Mouse (Mus musculus) R1 (cell line): ENCODE results near the gene Camta1.

Source experiments
- DNase-seq: peaks from one replicate; pipeline ENCODE4 v3.0.0-alpha.2; 2018; ENCODE audit warnings: low read depth, low spot score

Gene Camta1

DNA sequence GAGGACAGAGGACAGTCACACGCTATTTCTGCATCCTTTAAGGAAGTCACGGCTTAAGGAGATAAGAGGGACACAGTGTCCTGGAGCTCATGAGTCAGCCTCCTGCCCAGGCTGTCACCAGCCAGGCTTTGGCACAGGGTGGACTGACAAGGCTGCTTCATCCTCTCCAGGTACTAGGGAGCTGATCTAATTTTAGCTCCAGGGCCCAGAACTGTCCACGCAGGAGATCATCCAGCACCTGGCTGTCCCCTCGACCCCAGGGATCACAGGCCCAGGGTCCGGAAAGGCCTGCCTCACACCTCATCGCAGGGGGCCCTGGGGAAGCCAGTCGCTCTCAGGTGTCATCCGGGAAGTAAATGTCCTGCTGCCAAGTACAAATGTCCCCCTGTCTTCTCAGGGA lies 341.6 kb downstream of the Camta1 start:
- no peak for DNase-seq

DNA sequence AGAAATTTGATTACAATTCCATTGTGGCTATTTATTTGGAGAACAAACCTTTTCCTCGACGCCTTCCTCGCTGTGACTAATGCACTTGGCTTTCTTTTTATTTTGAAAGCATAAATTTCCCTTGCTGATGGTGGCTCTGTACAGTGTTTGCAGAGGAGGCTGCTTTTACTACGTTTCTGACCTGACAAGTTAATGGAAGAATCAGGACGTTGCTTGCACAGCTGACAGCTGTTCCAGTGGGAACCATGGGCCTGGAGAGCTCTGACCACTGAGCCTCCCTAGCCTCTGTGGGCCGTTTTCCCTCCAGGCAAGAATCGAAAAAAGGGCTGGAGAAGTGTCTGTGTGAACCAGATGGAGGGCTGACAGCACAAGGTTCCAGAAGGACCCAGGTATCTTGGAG lies 342.7 kb downstream of the Camta1 start:
- no peak for DNase-seq

DNA sequence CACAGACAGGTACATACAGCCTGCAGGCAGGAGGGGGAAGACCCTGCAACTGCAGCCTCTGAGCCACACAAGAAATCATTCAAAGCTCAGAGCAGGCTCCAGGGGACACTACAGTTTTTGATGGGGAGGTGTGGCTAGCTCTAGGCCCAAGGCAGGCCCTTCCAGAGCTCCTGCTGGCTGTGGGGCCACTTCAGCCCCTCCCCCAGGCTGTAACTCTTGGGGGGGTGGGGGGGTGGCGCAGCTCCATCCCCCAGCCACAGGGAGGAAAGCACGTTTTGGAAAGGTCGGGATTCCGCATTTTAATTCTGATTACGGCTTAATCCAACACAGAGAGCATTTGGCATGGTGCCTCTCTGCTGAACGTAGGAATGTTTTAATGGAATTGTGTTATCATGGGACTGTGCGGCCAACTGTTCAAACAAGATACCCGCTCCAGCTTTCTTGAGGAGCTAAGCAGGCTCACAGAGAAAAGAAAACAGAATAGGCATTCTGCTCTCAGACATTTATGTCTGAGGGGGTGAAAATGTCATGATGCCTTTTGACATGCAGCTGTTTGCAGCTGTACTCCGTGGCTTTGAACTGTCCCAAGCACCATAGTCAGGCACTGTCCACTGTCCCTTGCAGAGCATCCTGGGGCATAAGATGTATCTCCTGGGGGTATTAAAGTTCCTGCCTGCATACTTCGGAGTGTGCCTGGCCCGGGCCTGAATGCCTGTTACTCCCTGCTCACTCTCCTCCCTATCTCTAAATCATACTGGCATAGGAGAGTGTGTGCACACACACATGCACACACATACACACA lies 344.5 kb downstream of the Camta1 start:
- no peak for DNase-seq

DNA sequence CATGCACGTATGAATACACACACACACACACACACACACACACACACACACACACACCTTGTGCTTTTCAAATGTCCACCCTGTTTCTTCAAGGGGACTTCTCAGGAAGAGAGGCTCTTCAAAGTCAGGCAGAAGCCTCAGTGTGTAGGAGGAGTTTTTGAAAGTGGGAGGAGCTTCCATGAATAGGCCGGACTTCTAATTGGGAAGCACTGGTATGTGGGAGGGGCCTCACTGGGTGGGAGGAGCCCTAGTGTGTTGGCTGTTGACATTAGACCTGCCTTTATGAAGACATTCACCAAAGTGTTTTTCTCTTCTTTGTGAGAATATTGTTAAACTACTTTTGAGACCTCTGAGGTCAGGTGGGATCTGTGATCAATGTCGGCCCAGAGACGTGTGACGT lies 346.4 kb downstream of the Camta1 start:
- DNase-seq: peak; percentile 84

DNA sequence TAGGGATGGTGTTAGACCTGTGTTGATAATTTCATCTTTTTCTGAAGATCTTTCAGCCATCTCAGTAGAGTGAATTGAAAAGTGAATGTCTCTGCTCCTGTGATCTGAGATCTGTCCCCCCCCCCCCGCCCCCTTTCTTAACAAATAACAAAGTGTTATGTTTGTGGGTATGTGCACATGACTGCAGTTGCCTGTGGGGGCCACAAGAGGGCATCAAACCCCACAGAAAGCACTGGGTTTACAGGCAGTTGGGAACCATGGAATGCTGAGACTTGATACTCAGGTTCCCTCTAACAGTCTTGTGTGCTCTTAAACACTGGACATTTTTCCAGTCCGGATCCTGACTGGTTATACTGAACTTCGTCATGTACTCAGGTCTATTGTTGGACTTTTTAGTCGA lies 350.6 kb downstream of the Camta1 start:
- peak; percentile 55 for DNase-seq

DNA sequence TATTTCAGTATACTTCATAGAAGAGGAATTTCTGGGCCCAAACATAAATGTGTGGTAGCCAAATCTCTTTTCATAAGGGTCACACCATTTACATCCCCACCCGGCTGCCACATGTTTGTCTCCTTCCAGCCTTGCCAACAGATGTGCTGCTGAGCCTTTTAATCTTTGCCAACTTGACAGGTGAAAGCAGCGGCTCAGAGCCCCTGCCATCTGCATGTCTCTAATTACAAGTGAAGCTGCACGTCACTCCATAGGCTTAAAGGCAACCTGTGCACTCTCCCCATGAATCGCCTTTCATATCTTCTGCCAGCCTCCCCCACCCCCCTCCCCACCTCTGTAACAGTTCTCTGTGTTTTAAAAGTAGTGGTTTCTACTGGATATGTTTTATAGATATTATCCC lies 351.3 kb downstream of the Camta1 start:
- no peak for DNase-seq

DNA sequence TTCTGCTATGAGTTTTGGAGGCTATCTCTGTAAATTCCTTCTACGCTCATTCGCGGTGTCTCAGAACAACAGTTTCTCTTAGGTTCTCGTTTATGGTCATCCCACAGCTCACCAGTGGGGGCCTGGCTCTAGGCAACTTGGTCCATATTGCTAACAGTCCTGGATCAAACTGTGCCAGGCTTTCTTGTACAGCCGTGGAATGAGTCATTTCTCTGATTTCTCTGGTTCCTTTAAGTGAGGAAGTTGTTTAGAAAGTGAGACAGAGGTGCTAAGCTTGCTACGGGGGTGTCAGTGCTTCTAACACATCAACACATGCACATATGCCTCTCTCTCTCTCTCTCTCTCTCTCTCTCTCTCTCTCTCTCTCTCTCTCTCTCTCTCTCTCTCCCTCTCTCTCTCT lies 355.0 kb downstream of the Camta1 start:
- no peak for DNase-seq

DNA sequence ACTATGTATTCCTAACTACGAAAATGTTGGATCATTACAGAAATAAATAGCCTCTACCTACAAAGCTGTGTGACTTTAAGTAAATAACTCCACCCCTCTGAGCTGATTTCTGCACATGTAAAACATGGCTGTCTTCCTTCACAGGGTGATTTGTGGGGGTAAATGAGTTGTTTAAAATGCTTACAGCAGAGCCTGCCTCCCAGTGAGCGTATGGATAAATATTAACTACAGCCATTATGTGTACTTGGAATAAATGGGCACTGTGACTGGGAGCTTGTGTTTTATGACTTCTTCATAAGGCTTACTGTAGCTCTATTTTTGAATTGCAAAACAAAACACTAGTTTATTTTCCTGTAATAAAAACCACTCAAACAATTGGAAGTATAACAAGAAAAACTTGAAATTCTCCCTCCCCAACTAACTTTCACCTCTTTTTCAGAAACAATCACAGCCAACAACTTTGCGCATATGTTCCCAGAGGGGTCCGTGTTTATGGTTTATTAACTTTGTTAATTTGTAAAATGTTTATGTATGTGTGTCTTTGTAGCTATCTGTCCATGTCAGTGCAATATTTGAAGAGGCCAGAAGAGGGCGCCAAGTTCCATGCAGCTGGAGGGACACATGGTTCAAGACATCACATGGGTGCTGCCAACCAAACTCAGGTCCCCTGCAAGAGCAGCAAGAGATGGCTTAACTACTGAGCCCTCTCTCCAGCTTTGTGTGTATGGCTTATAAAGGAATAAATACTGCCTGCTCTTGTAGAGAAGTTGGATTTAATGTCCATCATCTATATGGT lies 363.0 kb downstream of the Camta1 start:
- peak; percentile 56 for DNase-seq

DNA sequence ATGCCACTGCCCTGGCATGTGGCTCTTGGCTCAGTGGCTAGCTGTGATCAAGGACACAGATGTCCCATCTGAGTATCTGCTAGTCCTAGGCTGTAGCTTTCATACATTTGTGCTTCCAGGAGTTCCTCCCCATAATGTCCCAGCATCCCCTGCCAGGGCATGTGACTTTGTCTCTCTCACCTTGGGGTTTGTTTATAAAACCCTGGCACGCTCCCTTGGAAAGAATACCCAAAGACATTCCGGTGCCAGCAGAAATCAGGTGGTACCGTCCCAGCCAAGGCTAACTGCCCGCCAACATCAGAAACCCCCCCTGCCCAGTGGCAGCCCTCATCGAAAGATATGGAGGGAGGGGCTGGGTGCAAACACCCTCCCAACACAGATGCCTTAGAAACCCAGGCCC lies 365.1 kb downstream of the Camta1 start:
- no peak for DNase-seq

DNA sequence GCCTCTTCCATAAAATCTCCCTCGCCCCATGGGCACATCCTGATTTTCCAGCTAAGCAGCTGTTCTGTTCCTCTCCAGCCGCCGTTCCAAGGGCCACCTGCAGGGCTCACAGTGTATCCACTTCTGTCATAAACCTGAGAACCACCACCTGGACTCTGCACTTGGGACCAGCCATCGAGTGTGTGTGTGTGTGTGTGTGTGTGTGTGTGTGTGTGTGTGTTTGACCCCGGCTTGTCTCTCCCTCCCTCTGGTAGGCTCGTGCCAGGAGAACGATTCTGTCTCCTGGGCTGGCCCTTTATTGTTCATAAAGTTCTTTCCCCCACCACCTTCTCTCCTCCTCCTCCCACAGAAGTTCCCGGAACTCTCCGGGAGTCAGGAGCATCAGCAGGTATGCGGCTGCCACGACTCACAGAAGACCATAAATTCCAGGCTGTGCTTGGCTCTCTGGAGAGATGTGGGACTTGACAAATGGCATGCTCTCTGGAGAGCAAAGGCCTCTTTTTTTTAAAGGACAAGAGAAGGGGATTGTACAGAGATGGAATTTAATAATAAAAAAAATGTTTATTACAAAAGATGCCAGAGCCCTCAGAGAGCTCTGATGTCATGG lies 366.3 kb downstream of the Camta1 start:
- no peak for DNase-seq

DNA sequence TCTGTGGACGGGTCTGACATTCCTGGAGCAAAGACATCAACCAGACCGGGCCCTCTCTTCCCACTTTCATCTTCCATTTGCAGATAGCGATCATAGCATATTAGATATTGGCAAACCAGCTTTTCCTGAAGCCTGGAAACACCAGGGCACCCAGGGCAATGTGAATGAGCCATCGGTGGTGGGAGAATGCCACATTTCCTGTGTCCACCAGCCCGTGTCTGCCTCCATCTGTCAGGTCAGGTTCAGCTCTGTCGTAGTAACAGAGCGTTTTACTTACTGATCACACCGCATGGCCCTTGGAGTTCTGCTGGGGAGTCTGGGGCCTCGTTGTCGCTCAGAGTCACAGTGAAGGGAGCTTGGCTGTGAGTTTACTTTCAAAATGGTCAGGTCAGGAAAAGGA lies 368.9 kb downstream of the Camta1 start:
- DNase-seq: no peak

DNA sequence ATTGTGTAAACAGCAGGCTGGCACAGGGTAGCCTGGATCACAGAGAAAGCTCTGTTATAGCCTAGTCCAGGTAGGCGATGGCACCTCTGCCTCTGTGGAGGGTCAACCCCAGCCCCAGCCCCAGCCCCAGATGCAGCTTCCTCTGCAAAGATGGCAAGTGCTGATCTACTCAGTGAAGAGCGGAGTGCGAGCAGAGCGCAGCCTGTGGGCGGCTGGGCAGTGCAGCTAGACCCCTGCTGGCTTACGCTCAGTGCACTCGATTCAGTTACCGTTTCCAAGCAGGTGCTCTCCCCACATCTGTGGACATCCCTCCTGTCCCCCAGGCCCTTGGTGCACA lies 377.7 kb downstream of the Camta1 start:
- DNase-seq: no peak

DNA sequence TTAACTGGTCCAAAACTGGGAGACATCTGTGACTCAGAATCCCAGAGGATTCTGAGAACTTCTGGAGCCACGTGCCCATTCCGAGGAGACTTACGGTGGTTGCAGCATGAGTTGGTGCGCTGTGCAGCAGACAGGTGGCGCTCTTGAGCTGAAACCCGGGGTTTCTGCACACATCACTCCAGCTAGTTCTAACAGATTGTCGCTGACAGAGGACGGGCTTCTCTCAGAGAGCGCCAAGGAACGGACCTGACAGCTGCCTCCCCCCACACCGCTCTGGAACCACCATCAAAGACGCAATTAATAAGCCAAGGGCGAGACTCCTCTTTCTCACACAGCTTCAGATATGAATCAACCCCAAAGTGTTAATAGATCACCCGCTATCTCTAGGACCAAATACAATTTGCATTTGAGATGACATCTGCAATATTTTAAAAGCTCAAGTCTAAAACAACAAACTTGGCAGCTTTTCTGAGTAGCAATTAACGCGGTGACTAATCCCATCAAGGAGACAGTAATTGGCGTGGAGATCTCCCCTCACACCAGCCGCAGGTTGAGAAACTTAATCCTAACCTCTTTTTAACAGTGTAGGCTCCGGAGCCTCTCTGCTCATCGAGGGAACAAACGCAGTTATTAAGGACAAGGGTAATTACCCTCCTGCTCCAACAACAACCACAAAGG lies 378.2 kb downstream of the Camta1 start:
- peak; percentile 70 for DNase-seq

DNA sequence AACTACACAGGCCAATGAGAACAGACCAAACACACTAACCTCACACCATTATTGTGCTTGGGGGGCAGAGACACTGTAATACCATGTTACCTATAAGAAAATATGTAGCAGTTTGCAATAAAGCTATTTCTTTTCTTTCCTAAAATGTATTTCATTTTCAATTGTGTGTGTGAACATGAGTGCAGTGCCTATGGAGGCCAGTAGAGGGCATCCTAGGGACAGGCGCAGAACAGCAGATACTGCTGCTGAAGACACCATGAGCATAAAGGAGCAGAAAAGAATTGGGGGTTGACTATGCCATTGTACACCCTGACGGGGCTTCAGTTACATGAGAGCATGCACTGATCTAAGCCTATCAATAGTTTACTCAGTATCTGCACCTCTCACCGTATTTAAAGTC lies 380.7 kb downstream of the Camta1 start:
- DNase-seq: peak; percentile 16

DNA sequence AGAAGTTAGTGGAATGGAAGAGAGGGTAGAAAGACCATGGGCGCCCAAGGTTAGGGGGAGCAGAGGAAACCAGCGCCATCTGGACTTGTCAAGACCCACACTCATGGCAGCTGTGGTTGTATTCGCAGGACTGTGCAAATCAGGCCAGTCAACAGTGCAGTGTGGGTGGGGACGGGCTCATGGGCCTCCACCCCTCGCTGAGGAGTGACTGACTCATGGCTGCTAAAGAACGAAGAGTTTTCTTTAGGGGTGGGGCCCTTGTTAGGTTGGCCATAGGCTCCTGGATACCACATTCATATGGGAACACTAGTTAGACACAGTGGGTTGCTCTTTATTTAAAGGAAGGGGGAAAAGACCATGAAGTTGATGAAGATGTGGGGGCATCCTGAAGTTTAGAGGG lies 383.7 kb downstream of the Camta1 start:
- no peak for DNase-seq

DNA sequence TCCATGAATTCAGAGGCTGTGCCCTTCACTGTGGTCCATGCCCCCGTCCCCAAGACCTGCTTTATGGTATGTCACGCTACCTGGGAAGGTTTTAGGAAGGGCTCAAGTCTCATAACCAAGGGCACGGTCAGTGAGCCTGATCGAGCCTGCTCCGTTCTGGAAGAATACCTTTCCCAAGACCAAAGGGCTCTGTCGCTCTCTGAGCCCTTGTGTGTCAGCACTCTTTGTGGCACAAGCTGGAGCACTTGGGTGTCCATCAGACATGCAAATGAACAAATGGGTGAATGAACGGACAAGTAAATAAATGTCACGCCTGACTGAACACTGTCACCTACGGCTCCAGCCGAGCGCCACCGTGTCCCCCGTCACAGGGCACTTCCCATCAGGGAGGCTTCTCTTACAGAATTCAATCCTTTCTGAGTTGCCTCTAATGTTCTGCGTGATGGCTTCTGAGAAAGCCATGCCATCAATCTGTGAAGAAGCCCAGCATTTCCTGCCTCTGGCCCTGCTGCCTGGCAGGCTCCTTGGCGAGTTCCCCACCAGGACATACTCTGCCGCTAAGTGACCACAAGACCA lies 386.7 kb downstream of the Camta1 start:
- no peak for DNase-seq

DNA sequence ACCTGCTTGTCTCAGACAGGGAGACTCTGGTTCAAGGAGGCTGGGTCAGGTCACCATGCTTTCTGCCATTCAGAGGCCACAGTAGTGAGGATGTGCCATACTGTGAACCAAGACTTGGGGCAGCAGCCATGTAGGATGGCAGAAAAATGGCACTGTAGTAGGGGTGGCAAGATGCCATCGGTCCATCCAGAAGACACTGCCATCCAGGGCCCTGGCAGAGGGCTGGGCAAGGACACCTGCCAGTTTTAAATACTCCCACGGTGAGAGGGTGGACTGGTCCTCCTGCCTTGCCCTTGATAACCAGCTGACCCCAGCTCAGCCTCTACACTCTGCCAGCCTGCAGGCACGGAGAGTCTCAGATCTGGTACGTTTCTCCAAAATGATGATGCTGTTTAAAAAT lies 389.8 kb downstream of the Camta1 start:
- DNase-seq: no peak

DNA sequence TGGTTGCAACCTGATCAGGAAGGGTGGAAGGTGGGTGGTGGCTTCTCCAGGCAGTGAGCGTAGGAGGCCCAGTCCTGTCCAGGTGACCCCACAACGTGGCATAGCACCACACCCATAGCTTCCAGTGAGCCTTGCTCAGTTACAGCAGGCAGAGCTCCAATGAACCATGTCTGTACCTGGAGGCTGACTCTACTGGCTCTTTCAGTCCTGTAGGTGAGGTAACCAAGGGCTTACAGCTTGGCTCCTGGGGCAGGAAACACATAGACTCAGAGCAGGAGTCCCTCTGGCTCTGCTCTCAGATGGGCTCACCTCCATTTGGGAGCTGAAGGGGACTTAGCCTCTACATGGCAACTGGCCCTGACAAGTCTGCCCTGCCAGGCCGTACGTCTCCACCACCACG lies 393.3 kb downstream of the Camta1 start:
- no peak for DNase-seq

DNA sequence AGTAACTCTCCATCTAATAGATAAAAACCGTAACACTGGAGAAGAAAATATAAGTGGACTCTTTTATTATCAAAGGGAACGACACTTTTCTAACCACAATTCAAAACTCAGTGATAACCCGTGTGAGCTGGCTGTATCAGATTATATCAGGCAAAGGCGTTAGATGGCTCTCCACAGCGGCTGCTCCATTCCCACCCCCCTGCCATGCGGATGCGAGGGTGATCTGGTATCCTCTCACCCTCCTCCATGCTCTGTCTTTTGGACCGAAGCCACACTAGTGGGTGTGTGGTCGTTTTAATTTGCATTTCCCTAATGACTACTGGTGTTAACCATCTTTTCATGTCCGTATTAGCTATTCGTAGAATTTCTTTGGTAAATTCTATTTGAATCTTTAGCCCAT lies 403.0 kb downstream of the Camta1 start:
- DNase-seq: no peak

DNA sequence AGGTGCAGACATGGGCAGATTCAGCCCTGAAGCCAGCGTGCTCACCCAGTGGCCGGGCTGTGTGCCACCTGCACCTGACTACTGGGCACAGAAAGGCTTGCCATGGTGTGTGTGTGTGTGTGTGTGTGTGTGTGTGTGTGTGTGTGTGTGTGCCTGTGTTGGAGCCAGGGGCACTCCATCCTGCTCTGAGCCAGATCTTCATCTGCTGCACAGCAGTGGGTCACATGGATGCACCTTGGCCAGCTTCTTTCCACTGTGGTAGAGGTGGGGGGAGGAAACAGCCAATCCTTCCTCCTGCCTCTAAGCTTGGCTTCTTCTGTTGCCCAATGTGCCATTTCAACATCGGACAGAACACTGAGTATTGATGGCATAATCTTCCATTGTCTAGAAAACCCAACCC lies 407.1 kb downstream of the Camta1 start:
- no peak for DNase-seq

DNA sequence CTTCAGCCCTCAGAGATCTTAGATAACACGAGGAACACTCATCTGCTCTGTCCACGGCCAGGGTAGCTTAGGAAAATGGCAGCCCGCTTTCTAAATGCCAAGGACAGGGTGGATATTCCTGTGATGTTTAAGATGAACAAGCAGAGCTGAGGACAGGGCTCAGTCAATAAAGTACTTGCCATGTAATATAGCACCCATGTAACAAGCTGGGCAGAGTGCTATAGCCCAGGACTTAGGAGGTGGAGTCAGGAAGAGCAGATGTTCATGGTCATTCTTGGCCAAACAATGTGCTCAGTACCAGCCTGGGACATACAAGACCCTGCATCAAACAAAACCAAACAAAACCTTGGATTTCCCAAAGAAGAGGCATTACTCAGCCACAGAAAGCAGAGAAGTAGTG lies 407.6 kb downstream of the Camta1 start:
- no peak for DNase-seq

DNA sequence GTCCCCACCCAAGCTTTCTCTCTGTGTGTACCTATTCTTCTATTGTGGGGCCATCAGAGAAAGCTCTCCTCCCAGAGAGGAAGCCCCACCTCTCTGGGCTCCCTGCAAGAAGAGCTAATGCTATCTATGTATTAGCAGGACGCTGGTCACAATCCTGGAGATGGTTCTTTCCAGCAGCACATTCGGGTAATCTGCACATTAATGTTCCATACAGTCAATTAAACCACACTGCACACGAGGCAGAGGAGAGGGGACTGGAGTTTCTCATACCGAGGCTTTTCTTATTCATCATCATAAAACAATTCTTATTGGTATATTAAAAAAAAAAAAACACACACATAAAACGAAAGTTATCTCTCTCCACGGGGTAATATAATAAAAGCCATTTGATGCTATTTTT lies 409.8 kb downstream of the Camta1 start:
- no peak for DNase-seq
